Mouse (Mus musculus): ENCODE results near the gene Mpig6b.

DNA sequence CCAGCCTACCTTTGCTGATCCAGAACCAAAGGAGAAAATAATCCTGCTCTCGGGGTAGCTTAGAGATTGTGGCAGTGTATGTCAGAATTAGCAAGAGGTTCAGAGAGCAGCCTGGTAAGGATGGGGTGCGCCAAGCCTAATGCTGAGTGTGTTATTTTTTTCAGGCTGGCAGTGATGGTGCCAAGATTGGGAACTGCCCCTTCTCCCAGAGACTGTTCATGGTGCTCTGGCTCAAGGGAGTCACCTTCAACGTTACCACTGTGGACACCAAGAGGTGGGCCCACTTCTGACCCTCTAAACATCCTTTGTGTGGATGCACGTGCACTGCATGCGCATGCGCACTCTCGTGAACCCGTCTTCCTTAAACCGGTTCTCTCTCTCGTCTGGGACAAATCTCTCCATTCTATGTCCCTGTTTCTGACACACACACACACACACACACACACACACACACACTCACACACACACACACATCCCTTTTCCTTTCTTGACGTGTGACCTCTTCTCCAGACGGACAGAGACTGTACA lies 13.6 kb downstream of the Mpig6b start:
- no peak for TF ChIP-seq POLR2A (IDR thresholded peaks at IDR 0.05; ENCODE audit: extremely low read depth, insufficient read depth, low read length)
- TF ChIP-seq CTCF (IDR thresholded peaks at IDR 0.05; ENCODE audit: low read depth, low read length) = no peak
